Comparison of ENCODE assay signal across 18 mouse cellular contexts in the genomic region with DNA sequence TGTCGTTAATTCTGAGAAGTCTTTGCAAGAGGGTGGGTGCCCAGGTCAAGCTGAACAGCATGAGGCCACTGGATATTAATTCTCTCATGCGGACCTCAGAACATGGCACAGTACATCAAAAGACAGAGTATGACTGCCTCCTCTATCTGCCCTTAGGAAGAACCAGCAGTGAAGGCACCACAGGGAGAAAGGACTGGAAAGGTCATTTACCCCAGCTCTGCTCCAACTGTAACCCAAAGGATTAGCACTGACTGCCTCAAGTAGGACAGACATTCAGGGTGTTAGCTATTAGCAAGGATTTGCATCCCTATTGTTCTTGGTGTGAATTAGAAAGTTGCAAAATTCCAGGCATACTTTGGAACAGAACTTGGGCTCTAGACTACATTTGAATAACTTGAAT. TPM values are rescaled to one million over a fixed set of nuclear protein-coding genes. Genes with fewer than 3 reads are reported as not detected.
"Had no signal": no experiment of that assay in that cellular context is flagged by ENCODE, and none has a peak within 500 bp of the region (broad histone marks: within the 10 kb centered on the region; RNA-seq: fewer than 3 reads in every experiment).

No protein-coding gene starts in this region.

- ATAC-seq: liver, embryonic 12.5 days; midbrain, embryonic 15.5 days had no signal

- DNase-seq: kidney, adult 11 months; kidney, adult 8-10 months; kidney, postnatal 14 days; kidney, postnatal 4 days; layer of hippocampus, adult 9-11 months; liver; lung, adult 18-20 months; lung, postnatal 10 days; lung, postnatal 36 days; retina, postnatal 1 day; right cerebral cortex, postnatal 25 days; spleen, adult 18-20 months; thymus, postnatal 25 days had no signal

RNA-seq across cellular contexts. Expression of a gene that starts 58.2 kb away (rescaled TPM):
- total RNA-seq: layer of hippocampus, adult 18-20 months; layer of hippocampus, postnatal 25 days; neutrophil, adult 5-6 weeks had no signal
